Mouse (Mus musculus) adrenal gland, postnatal 4 days (tissue): ENCODE measurements at regions not wholly inside any gene's neighbourhood (a gene's known extent, or its start where the extent isn't known, plus 50 kb on each side); places are given as distances from the start of the nearest gene placed in this dataset.
A peak's percentile ranks its signal among the peaks of the same experiment; 100 is the strongest.

Source experiments
- DNase-seq, 2 experiments: peaks; one replicate each; pipeline ENCODE4 v3.0.0; 2021 to 2022; ENCODE audit warnings: low spot score in 2 of 2, mixed read lengths in 2 of 2

DNA sequence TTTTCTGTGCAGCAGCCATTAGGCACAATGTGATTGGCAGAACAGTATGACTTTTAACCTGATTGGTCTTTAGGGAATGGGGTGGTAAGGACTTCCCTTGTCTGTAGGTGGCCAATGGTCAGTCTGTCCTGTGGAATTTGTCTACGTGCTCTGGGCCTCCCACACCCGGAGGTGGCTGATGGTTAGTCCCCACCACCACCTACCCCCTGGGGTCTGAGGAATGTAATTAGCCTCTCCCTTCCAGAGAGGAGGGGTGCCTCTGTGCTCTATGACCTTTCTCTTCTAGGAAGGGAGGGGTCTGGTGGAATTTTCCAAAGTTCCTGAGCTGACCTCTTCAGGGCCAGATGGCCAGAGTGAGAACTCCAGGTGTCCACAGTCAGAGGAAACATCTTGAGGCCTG is 101.6 kb downstream of the Tmem17 start:
- no peak for DNase-seq

DNA sequence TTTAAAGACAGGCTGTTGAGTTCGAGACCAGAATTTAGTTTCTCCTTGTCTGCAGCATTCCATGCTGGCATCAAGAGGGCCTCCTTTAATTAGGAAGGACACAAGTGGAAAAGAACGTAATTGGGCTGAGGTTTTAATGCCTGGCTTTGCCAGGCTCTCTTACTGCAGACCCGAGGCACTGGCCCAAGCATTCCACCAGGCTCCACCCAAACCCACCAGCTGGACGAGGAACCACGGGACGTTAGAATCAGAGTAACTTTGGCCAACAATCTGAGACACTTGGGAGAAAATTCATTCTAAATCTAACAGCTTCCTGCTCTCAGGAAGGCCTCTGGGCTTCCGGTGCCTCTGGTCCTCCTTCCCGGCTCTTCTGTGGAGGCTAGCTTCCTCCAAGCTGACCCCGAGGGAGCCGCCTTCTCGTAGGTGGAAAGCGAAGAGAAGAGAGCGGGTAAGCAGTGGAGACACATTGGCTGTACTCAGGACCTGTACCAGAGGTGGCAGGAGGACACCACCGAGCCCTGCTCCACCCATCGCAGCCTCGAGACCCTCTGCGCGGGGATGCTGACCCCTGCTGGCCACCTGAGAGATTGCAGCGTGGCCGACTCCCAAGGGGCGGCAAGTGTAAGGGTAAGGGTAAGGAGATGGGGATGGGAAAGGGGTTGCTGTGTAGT is 105.5 kb downstream of the Tmem17 start:
- DNase-seq: peak; percentile 75 to 77

GRCm38 (mm10) chr11:22620912-22621705 is 109.2 kb downstream of the Tmem17 start:
- DNase-seq: no peak

DNA sequence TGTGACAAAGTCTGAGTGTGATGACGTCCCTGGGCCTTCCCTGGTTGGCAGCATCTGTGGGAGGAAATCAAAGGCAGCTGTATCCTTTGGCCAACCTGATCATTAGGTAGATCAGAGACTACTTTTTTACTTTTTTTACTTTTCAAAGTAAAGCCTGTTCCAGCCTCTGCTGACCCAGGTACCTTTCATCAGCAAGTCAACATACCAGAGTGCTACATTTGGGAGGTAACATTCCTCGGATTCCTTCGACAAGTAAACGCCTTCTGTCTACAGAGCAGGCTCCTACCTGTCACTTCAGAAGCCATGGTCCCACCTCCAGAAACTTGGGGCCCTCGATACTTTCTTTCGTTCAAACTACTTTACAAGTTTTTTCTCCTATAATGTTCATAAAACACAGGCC is 110.0 kb downstream of the Tmem17 start:
- no peak for DNase-seq

GRCm38 (mm10) chr11:22622496-22622997 is 110.7 kb downstream of the Tmem17 start:
- DNase-seq: no peak

DNA sequence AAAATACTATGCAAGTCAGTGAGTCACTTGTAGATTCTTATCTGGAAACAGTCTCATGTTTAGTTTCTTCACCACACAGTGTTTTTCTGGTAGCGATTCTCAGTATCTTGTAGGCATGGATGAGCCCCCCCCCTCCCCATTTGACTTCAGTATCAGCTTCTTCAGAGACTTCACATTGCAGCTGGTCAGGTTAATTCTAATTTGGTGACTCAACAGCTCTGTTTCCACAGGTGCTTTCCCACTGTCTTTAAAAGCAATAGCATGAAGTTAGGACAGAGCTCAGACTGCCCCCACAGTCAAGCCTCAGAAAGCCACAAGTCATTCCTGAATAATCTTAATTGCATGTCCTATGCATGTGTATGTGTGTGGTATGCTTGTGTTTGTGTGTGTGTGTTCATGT is 114.5 kb downstream of the Tmem17 start:
- no peak for DNase-seq

DNA sequence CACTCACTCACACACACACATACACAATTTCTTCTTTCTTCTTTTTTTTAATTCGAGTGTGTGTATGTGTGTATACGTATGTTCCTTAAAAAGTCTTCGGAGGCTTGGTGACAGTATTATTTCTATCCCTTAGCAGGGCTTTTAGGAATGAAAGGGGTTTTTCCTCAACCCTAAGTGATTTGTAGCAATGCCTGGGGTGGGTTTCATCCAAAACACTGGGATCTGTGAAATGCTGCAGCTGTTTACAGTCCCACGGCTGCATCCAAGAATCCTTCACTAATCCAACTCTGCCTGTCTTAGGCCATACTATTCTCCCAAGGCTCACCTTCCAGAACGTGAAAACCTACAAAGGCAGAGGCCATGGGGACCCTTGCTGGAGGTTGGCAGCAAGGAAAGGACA is 116.6 kb downstream of the Tmem17 start:
- no peak for DNase-seq

DNA sequence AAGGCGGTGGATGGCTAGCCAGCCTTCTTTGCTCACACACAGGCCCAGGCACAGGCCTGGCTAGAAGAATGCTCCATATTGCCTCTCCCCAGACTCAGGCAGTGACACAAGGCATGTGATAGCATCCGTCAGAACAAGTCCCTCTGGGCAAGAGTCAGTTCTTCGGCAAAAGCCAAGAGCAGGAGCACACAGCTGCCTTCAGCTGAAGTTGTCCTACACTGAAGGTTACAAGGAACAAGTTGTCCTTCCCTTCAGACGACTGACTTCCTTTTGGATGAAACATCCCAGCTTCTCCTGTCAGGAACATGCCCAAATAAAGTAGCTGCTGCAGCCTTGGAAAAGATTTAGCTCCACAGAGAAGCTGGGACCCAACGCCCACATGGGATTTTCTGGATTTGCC is 117.1 kb downstream of the Tmem17 start:
- no peak for DNase-seq

DNA sequence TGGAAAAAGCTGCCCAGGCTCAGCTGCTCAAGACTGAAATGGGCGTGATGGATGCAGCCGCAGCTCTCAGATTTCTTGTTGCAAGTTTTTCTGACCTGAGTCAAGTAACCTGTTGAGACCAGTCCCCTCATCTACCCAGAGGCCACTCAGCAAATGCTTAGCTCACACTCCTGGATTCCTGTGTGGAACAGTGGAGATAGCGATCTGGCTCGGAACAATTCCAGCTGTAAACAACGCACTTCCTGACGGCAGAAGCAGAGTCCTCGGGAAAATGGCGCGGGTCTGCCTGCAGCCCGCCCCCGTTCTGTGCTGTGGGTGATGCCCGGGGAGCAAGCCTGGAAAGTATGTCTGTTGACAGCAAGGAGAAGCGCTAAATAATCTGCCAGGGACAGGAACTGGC is 117.7 kb downstream of the Tmem17 start:
- DNase-seq: peak in 1 of 2 experiments; percentile 24

DNA sequence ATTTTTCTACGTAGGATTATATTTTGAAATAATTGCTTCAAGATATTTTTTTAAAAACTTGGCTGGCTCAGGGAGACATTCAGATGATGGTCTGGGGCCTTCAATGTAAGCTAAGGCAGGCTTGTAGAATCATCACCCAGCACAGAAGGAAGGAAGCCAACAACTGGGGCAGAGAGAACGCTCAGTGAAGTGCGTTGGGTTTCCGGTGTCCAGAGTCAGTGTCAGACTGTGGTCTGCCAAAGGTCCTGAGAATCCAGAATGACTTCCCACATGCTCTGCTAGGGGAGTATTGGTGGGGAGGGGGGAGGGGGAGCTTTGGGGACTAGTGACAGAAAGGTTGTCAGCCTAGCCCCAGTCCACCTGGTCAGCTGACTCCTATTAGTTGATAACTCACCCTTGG is 118.1 kb downstream of the Tmem17 start:
- no peak for DNase-seq

DNA sequence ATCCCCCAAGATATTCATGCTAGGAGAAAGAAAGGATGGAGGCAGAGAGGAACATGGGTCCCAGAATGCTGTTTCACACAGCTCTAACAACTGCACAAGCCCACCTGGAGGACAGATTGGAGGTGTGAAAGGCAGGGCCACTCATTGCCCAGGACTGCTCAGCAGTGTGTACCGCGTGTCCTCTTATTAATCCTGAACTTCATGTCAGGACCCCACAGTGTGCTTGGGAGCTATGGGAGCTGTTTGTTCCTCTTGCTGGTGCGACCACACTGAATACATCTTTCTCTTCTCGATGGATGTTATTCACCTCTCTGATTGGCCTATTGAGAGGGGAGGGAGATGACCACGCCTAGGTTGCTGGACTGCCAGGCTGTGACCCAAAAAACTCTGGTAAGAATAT is 119.1 kb downstream of the Tmem17 start:
- DNase-seq: no peak

GRCm38 (mm10) chr11:22631606-22632313 is 119.9 kb downstream of the Tmem17 start:
- DNase-seq: no peak

DNA sequence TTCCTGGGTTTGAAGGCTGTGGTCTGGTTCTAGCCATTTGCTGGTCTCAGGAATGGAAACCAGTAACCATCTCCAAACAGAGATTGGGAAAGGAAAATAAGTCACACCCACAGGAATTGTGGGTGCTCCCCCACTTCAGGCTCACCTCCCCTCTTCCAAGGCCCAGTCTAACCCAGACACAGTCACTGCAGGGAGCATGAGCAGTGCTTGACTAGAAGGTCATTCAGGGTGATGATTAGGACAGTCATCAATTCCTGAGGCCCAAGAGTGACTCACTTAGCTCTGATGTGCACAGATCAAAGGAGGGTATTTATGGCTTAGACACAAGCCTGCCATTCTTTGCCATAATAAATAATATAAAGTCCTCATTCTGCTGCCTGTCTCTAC is 120.4 kb downstream of the Tmem17 start:
- DNase-seq: no peak

DNA sequence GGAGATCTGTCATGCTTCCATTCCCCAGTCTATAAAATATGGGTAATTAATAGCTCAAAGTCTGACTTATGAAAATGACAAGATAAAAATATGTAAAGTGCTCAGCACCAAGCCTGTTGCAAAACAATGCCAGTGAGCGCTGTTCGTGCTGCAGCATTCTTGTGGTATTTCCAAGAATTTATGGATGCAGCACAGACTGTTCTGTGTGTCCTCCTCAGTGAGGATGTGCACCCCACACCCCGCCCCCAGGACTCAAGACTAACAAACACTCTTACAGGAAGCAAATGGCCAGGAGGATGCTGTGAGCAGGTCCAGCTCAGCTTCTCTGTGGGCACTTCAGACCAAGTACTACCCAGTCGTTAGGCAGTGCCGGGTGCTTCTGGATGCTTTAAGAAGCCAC is 121.1 kb downstream of the Tmem17 start:
- DNase-seq: no peak

DNA sequence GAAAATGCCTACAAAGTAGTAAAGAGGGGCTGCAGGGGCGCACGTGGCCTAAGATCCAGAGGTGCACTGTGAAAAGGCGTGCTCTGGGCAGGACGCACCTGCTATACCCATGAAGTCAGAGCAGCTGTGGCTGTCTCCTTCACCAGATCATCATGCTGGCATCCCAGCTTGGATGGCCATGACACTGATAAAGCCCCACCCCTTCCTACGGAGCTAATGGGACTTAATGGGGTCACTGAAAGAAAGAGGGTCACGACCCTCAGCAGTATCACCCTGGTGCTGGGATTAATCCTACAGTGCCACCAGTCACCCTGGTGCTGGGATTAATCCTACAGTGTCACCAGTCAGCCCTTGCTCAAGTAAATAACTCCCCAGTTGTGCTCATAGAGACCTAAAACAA is 122.1 kb downstream of the Tmem17 start:
- DNase-seq: no peak

DNA sequence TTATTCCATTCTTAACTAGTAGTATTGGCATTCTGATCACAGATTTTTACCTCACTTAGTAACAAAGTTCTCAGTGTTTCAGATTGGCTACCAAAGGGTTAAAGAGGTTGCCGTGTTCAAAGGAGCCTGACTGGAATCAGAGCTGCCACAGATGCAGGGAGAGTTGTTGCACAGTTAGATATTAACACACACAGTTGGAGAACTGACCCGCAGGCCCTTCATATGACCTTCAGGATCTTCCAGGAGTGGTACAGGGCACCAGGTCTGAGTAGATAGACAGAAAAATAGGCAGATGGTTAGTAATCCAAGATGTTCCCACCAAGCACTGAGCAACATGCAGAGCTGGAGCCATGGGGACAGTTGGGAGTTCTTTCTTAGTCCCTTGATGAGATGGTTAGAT is 123.1 kb downstream of the Tmem17 start:
- DNase-seq: no peak

DNA sequence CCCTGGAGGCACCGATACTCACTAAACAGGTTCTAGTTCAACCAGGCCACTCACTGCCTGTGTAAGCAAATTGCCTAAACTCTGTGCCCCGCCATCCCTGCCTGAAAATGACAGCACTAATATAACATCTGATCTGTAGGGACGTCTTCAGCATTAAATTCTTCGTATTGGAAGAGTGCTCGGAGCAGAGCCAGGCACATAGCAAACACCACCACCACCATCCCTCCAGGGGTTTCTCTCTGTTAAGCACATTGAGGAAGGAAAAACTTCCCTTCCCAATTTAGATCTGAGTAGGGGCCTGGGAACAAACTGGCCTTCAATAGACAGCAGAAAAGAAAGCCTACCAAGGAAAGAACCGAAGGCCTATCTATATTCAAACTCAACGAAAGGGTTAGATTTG is 124.4 kb downstream of the Tmem17 start:
- DNase-seq: no peak

- no peak for DNase-seq
Measured at GRCm38 (mm10) chr11:22636761-22637557, 125.1 kb downstream of the Tmem17 start.

DNA sequence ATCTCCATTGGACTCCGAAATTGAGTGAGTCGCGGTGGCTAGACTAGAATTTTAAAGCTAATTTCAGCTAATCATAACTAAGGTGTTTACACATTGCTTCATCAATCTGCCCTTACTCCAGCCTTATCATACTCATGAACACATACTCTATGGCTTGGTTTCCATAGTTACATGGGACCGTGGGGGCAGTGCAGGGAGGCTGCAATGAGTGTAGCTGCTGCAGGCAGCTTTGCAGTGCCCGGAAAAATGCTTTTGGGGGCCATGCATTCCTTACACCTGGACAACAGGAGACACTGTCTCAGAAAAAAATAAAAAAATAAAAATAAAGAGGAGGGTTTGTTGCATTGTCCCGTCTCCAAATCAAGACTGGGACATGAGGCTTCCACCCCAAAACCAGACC is 126.3 kb downstream of the Tmem17 start:
- DNase-seq: no peak

- no peak for DNase-seq
Measured at GRCm38 (mm10) chr11:22638700-22639099, 126.8 kb downstream of the Tmem17 start.

DNA sequence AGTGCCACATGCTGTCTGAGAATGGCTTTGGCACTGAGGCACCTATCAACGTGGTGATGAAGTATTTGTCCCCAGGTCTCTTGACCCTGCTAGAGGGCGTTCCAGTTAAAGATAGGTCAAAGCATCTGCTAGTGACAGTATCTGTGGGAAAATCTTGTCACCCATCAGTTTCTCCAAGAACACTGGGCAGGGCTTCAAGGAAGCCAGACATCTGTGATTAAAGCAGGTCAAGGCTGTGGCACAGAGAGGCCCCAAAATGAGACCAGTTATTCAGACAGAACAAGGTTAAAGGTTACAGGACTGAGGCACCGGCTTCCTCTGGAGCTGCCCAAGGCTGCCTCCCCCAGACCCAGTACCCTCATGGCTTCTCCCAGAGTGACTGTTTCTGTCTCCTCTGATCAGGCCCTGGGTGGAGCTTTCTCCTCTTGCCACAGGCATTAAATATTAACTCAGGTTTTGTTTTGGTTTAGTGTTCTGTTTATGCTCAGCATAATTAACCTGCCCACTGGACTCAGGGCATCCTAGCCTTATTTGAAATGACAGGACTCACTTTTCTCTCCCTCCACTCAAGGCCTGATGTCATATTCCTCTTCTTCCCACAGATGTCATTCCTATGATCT is 128.6 kb downstream of the Tmem17 start:
- no peak for DNase-seq
